Mouse (Mus musculus): Measurements from ENCODE around the gene Pitpnb. TPM values are rescaled to one million over a fixed set of nuclear protein-coding genes. Genes with fewer than 3 reads are reported as not detected.

The Pitpnb gene
- polyA plus RNA-seq, 1 experiment from 2014 or later = 120 TPM

GRCm38 (mm10) chr5:111301736-111302135, 28.8 kb upstream of the Pitpnb start:
- Histone ChIP-seq H3K36me3 (ENCODE audit: control insufficient read depth, insufficient read depth, low read length) (no peaks in the 10 kb centered on the region), H3K9me3 (ENCODE audit: control insufficient read depth, low read length) (no peaks in the 10 kb centered on the region), H3K27me3 (ENCODE audit: control insufficient read depth, insufficient read depth, low read length) (no peaks in the 10 kb centered on the region), H3K27ac (ENCODE audit: low read depth, low read length) (no peak overlapping the region), H3K4me3 (ENCODE audit: low read depth, low read length) (no peak overlapping the region), H3K4me1 (replicated peaks; ENCODE audit: control insufficient read depth, insufficient read depth, low read length) (no peaks in the 10 kb centered on the region), H3K4me2 (replicated peaks; ENCODE audit: low read depth, low read length) (no peak overlapping the region), H3K9ac (ENCODE audit: low read depth, low read length) (no peak overlapping the region)
- WGBS = 78% methylated on average over 7 of the region's 7 CpGs
- ATAC-seq (ENCODE audit: low FRiP score) (no peak), DNase-seq (ENCODE audit: low spot score) (no peak)

- Histone ChIP-seq H3K27ac (ENCODE audit: low read depth, low read length) (no peak overlapping the region), H3K4me3 (ENCODE audit: low read depth, low read length) (no peak overlapping the region), H3K36me3 (ENCODE audit: control insufficient read depth, insufficient read depth, low read length) (no peaks in the 10 kb centered on the region), H3K4me2 (replicated peaks; ENCODE audit: low read depth, low read length) (no peak overlapping the region), H3K27me3 (ENCODE audit: control insufficient read depth, insufficient read depth, low read length) (no peaks in the 10 kb centered on the region), H3K9ac (ENCODE audit: low read depth, low read length) (no peak overlapping the region), H3K9me3 (ENCODE audit: control insufficient read depth, low read length) (no peaks in the 10 kb centered on the region), H3K4me1 (replicated peaks; ENCODE audit: control insufficient read depth, insufficient read depth, low read length) (no peaks in the 10 kb centered on the region)
- 92% methylated on average over 3 of the region's 3 CpGs for WGBS
- ATAC-seq (ENCODE audit: low FRiP score) (no peak), DNase-seq (ENCODE audit: low spot score) (no peak)
Measured at GRCm38 (mm10) chr5:111304730-111305129, 25.8 kb upstream of the Pitpnb start.

GRCm38 (mm10) chr5:111310185-111310584, 20.4 kb upstream of the Pitpnb start:
- no peaks in the 10 kb centered on the region for H3K9me3 ChIP-seq (ENCODE audit: control insufficient read depth, low read length)
- H3K4me2 ChIP-seq (replicated peaks; ENCODE audit: low read depth, low read length) = no peak overlapping the region
- no peaks in the 10 kb centered on the region for H3K27me3 ChIP-seq (ENCODE audit: control insufficient read depth, insufficient read depth, low read length)
- H3K4me1 ChIP-seq (replicated peaks; ENCODE audit: control insufficient read depth, insufficient read depth, low read length) = no peaks in the 10 kb centered on the region
- ATAC-seq (ENCODE audit: low FRiP score) (no peak), DNase-seq (ENCODE audit: low spot score) (no peak)
- WGBS = 84% methylated on average over 6 of the region's 6 CpGs
- no peak overlapping the region for H3K27ac ChIP-seq (ENCODE audit: low read depth, low read length)
- no peaks in the 10 kb centered on the region for H3K36me3 ChIP-seq (ENCODE audit: control insufficient read depth, insufficient read depth, low read length)
- H3K4me3 ChIP-seq (ENCODE audit: low read depth, low read length) = no peak overlapping the region
- no peak overlapping the region for H3K9ac ChIP-seq (ENCODE audit: low read depth, low read length)

GRCm38 (mm10) chr5:111313833-111314232, 16.7 kb upstream of the Pitpnb start:
- no peaks in the 10 kb centered on the region for H3K36me3 ChIP-seq (ENCODE audit: control insufficient read depth, insufficient read depth, low read length)
- H3K9me3 ChIP-seq (ENCODE audit: control insufficient read depth, low read length) = no peaks in the 10 kb centered on the region
- H3K4me1 ChIP-seq (replicated peaks; ENCODE audit: control insufficient read depth, insufficient read depth, low read length) = no peaks in the 10 kb centered on the region
- no peak overlapping the region for H3K4me3 ChIP-seq (ENCODE audit: low read depth, low read length)
- H3K27ac ChIP-seq (ENCODE audit: low read depth, low read length) = no peak overlapping the region
- no peaks in the 10 kb centered on the region for H3K27me3 ChIP-seq (ENCODE audit: control insufficient read depth, insufficient read depth, low read length)
- ATAC-seq (ENCODE audit: low FRiP score) (no peak), DNase-seq (ENCODE audit: low spot score) (no peak)
- H3K4me2 ChIP-seq (replicated peaks; ENCODE audit: low read depth, low read length) = no peak overlapping the region
- H3K9ac ChIP-seq (ENCODE audit: low read depth, low read length) = no peak overlapping the region
- 89% methylated on average over 9 of the region's 9 CpGs for WGBS

- no peaks in the 10 kb centered on the region for H3K27me3 ChIP-seq (ENCODE audit: control insufficient read depth, insufficient read depth, low read length)
- no peak overlapping the region for H3K9ac ChIP-seq (ENCODE audit: low read depth, low read length)
- no peaks in the 10 kb centered on the region for H3K36me3 ChIP-seq (ENCODE audit: control insufficient read depth, insufficient read depth, low read length)
- no peak overlapping the region for H3K27ac ChIP-seq (ENCODE audit: low read depth, low read length)
- 87% methylated on average over 6 of the region's 6 CpGs for WGBS
- no peak overlapping the region for H3K4me2 ChIP-seq (replicated peaks; ENCODE audit: low read depth, low read length)
- H3K9me3 ChIP-seq (ENCODE audit: control insufficient read depth, low read length) = no peaks in the 10 kb centered on the region
- H3K4me1 ChIP-seq (replicated peaks; ENCODE audit: control insufficient read depth, insufficient read depth, low read length) = no peaks in the 10 kb centered on the region
- ATAC-seq (ENCODE audit: low FRiP score) = no peak
- H3K4me3 ChIP-seq (ENCODE audit: low read depth, low read length) = no peak overlapping the region
- no peak for DNase-seq (ENCODE audit: low spot score)
Measured at GRCm38 (mm10) chr5:111315061-111315460, 15.5 kb upstream of the Pitpnb start.

GRCm38 (mm10) chr5:111317526-111317925, 13.0 kb upstream of the Pitpnb start:
- no peaks in the 10 kb centered on the region for H3K4me1 ChIP-seq (replicated peaks; ENCODE audit: control insufficient read depth, insufficient read depth, low read length)
- no peaks in the 10 kb centered on the region for H3K36me3 ChIP-seq (ENCODE audit: control insufficient read depth, insufficient read depth, low read length)
- ATAC-seq (ENCODE audit: low FRiP score) (no peak), DNase-seq (ENCODE audit: low spot score) (no peak)
- H3K9ac ChIP-seq (ENCODE audit: low read depth, low read length) = no peak overlapping the region
- H3K4me2 ChIP-seq (replicated peaks; ENCODE audit: low read depth, low read length) = no peak overlapping the region
- no peaks in the 10 kb centered on the region for H3K9me3 ChIP-seq (ENCODE audit: control insufficient read depth, low read length)
- no peak overlapping the region for H3K4me3 ChIP-seq (ENCODE audit: low read depth, low read length)
- no peak overlapping the region for H3K27ac ChIP-seq (ENCODE audit: low read depth, low read length)
- no peaks in the 10 kb centered on the region for H3K27me3 ChIP-seq (ENCODE audit: control insufficient read depth, insufficient read depth, low read length)
- WGBS = 79% methylated on average over 3 of the region's 3 CpGs

- no peak overlapping the region for H3K4me2 ChIP-seq (replicated peaks; ENCODE audit: low read depth, low read length)
Measured at GRCm38 (mm10) chr5:111318946-111319345, 11.6 kb upstream of the Pitpnb start.

GRCm38 (mm10) chr5:111325813-111326212, 4.8 kb upstream of the Pitpnb start:
- no peaks in the 10 kb centered on the region for H3K4me1 ChIP-seq (replicated peaks; ENCODE audit: control insufficient read depth, insufficient read depth, low read length)
- H3K36me3 ChIP-seq (ENCODE audit: control insufficient read depth, insufficient read depth, low read length) = no peaks in the 10 kb centered on the region
- no peak overlapping the region for H3K9ac ChIP-seq (ENCODE audit: low read depth, low read length)
- DNase-seq (ENCODE audit: low spot score) = no peak
- H3K27ac ChIP-seq (ENCODE audit: low read depth, low read length) = no peak overlapping the region
- 32% methylated on average over 1 of the region's 1 CpGs for WGBS
- H3K27me3 ChIP-seq (ENCODE audit: control insufficient read depth, insufficient read depth, low read length) = no peaks in the 10 kb centered on the region
- no peak for ATAC-seq (ENCODE audit: low FRiP score)
- no peak overlapping the region for H3K4me2 ChIP-seq (replicated peaks; ENCODE audit: low read depth, low read length)
- H3K4me3 ChIP-seq (ENCODE audit: low read depth, low read length) = no peak overlapping the region
- no peaks in the 10 kb centered on the region for H3K9me3 ChIP-seq (ENCODE audit: control insufficient read depth, low read length)

More at GRCm38 (mm10) chr5:111318946-111319345, 11.6 kb upstream of the Pitpnb start:
- ATAC-seq (ENCODE audit: low FRiP score) (no peak), DNase-seq (ENCODE audit: low spot score) (no peak)
- H3K9ac ChIP-seq (ENCODE audit: low read depth, low read length) = no peak overlapping the region
- no peaks in the 10 kb centered on the region for H3K27me3 ChIP-seq (ENCODE audit: control insufficient read depth, insufficient read depth, low read length)
- no peak overlapping the region for H3K4me3 ChIP-seq (ENCODE audit: low read depth, low read length)
- H3K4me1 ChIP-seq (replicated peaks; ENCODE audit: control insufficient read depth, insufficient read depth, low read length) = no peaks in the 10 kb centered on the region
- WGBS = 66% methylated on average over 1 of the region's 1 CpGs
- no peaks in the 10 kb centered on the region for H3K9me3 ChIP-seq (ENCODE audit: control insufficient read depth, low read length)
- no peaks in the 10 kb centered on the region for H3K36me3 ChIP-seq (ENCODE audit: control insufficient read depth, insufficient read depth, low read length)
- H3K27ac ChIP-seq (ENCODE audit: low read depth, low read length) = no peak overlapping the region

- Histone ChIP-seq H3K36me3 (ENCODE audit: control insufficient read depth, insufficient read depth, low read length) (no peaks in the 10 kb centered on the region), H3K9ac (ENCODE audit: low read depth, low read length) (no peak overlapping the region), H3K27ac (ENCODE audit: low read depth, low read length) (no peak overlapping the region), H3K4me3 (ENCODE audit: low read depth, low read length) (no peak overlapping the region), H3K4me1 (replicated peaks; ENCODE audit: control insufficient read depth, insufficient read depth, low read length) (0 out of 2 replicates have a peak, but pooled peaks cover 2% of the 10 kb centered on the region), H3K4me2 (replicated peaks; ENCODE audit: low read depth, low read length) (no peak overlapping the region), H3K27me3 (ENCODE audit: control insufficient read depth, insufficient read depth, low read length) (no peaks in the 10 kb centered on the region), H3K9me3 (ENCODE audit: control insufficient read depth, low read length) (no peaks in the 10 kb centered on the region)
- WGBS = 90% methylated on average over 7 of the region's 7 CpGs
- DNase-seq (ENCODE audit: low spot score) (no peak), ATAC-seq (ENCODE audit: low FRiP score) (no peak)
Measured at GRCm38 (mm10) chr5:111327420-111327819, 3.1 kb upstream of the Pitpnb start.
